Mouse (Mus musculus): ENCODE data around the gene Hdac4.

DNA sequence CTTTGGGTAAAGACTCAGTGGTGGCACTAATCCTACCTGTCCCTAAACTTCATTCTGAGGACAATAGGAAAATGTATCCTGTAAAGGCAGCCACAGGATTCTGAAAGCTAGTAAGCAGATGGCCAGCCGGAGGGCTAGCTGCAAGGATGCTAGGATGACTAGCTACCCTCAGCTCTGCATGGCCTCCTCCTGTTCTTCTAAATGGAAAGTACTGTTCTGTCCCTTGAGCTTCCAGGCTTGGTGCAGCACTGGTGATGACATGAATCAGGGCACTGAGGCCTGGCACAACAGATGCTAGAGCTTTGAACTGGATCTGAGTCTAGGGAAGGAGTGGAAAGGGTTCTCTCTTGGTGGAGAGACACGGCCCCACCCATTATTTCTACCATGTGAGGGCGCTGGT is 150.6 kb downstream of the Hdac4 start:
- TF ChIP-seq POLR2A (IDR thresholded peaks at IDR 0.05; ENCODE audit: borderline replicate concordance, control insufficient read depth, low read depth, low read length) (no peak), CTCF (IDR thresholded peaks at IDR 0.05; ENCODE audit: control insufficient read depth, insufficient read depth, low read length) (no peak)

Data from bone marrow, adult 2 months (tissue).